9 mouse cellular contexts compared by ENCODE assay signal in the genomic region with DNA sequence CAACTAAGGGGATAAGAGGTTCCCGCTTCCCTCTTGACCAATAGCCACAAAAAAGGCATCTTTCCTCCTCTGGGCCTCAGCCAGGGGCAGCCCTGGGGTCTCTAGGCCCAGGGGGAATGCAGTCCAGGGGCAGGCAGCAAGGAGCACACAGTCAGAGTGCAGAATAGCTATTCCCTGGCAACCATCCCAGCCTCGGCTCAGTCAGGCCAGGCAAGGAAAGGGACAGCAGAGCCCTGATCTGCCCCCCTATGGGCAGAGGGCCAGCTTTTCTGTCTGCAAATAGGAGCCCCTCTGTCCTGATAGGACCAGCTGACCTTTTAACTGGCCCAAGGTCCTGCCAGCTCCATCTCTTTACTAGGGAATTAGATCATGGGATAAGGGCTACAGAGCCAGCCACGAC.
DNase-seq lines count a peak whose midpoint lies in the region; ATAC-seq and TF ChIP-seq lines count a peak whose summit lies in the region.
"Had no signal": no experiment of that assay in that cellular context is flagged by ENCODE, and none has a peak within 500 bp of the region (broad histone marks: within the 10 kb centered on the region; RNA-seq: fewer than 3 reads in every experiment).

No protein-coding gene starts in this region.

- no peak overlapping the region for H3K27ac ChIP-seq in forebrain, embryonic 15.5 days (replicated peaks)
- H3K27ac ChIP-seq in forebrain, embryonic 12.5 days = no peak overlapping the region
- no peak overlapping the region for H3K27ac ChIP-seq in stomach, postnatal 0 days (replicated peaks)
- H3K27ac ChIP-seq: liver, embryonic 14.5 days had no signal

- no peak overlapping the region for H3K4me3 ChIP-seq in forebrain, embryonic 15.5 days
- H3K4me3 ChIP-seq in forebrain, embryonic 12.5 days (replicated peaks) = no peak overlapping the region
- H3K4me3 ChIP-seq in stomach, postnatal 0 days (ENCODE audit: low read depth, low read length) = no peak overlapping the region

- no peak overlapping the region for H3K4me2 ChIP-seq in forebrain, embryonic 15.5 days (replicated peaks)
- H3K4me2 ChIP-seq in forebrain, embryonic 12.5 days = no peak overlapping the region
- no peak overlapping the region for H3K4me2 ChIP-seq in stomach, postnatal 0 days (replicated peaks; ENCODE audit: low read depth)

- H3K4me1 ChIP-seq in forebrain, embryonic 15.5 days = no peaks in the 10 kb centered on the region; the same call in 1 of the 2 replicates
- H3K4me1 ChIP-seq in forebrain, embryonic 12.5 days = no peaks in the 10 kb centered on the region
- H3K4me1 ChIP-seq in stomach, postnatal 0 days (replicated peaks; ENCODE audit: control insufficient read depth, insufficient read depth) = no peaks in the 10 kb centered on the region

- no peaks in the 10 kb centered on the region for H3K9me3 ChIP-seq in forebrain, embryonic 15.5 days
- no peaks in the 10 kb centered on the region for H3K9me3 ChIP-seq in forebrain, embryonic 12.5 days
- H3K9me3 ChIP-seq in stomach, postnatal 0 days (ENCODE audit: control insufficient read depth, low read length) = no peaks in the 10 kb centered on the region

- 48% methylated on average over 3 of the region's 3 CpGs for WGBS in forebrain, embryonic 15.5 days
- WGBS in forebrain, embryonic 12.5 days = 73% methylated on average over 3 of the region's 3 CpGs
- WGBS in stomach, postnatal 0 days = 59% methylated on average over 3 of the region's 3 CpGs

- no peak for TF ChIP-seq POLR2A in brain, embryonic 14.5 days (IDR thresholded peaks at IDR 0.05; ENCODE audit: borderline replicate concordance, extremely low read depth, insufficient read depth, insufficient read length, poor library complexity, severe bottlenecking)

- peak; percentile 76 for DNase-seq in brain, embryonic 14.5 days (ENCODE audit: low read depth)
- DNase-seq in heart, adult 11 months = peak; percentile 98
- DNase-seq in layer of hippocampus, adult 9-10 months (ENCODE audit: low spot score) = peak; percentile 22
- peak; percentile 24 for DNase-seq in stomach, postnatal 0 days (ENCODE audit: low spot score)
- no peak for DNase-seq in thymus, postnatal 14 days
- DNase-seq in adrenal gland, postnatal 25 days = no peak

- no peak for TF ChIP-seq EP300 in stomach, postnatal 0 days (optimal IDR thresholded peaks at IDR 0.05)

- H3K9ac ChIP-seq in forebrain, embryonic 15.5 days (replicated peaks) = no peak overlapping the region
- no peak overlapping the region for H3K9ac ChIP-seq in forebrain, embryonic 12.5 days
- H3K9ac ChIP-seq in stomach, postnatal 0 days (ENCODE audit: low read length) = no peak overlapping the region
- H3K9ac ChIP-seq: liver, embryonic 14.5 days had no signal

- no peaks in the 10 kb centered on the region for H3K36me3 ChIP-seq in forebrain, embryonic 15.5 days
- H3K36me3 ChIP-seq in forebrain, embryonic 12.5 days (replicated peaks) = 0 out of 2 replicates have a peak, but pooled peaks cover 4% of the 10 kb centered on the region
- H3K36me3 ChIP-seq in stomach, postnatal 0 days (ENCODE audit: control insufficient read depth, insufficient read depth, low read length) = peaks cover 9% of the 10 kb centered on the region; the same call in 1 of the 2 replicates

- ATAC-seq in forebrain, embryonic 15.5 days (replicated peaks) = peak; percentile 58
- ATAC-seq in forebrain, embryonic 12.5 days (ENCODE audit: low FRiP score) = no peak
- no peak for ATAC-seq in stomach, postnatal 0 days (ENCODE audit: low FRiP score, low TSS enrichment)

- no peaks in the 10 kb centered on the region for H3K27me3 ChIP-seq in forebrain, embryonic 15.5 days
- no peaks in the 10 kb centered on the region for H3K27me3 ChIP-seq in forebrain, embryonic 12.5 days
- no peaks in the 10 kb centered on the region for H3K27me3 ChIP-seq in stomach, postnatal 0 days (ENCODE audit: control insufficient read depth, insufficient read depth, low read length)

- TF ChIP-seq CTCF in brain, embryonic 14.5 days (IDR thresholded peaks at IDR 0.05; ENCODE audit: borderline replicate concordance, extremely low read depth, insufficient read depth, insufficient read length) = no peak
- no peak for TF ChIP-seq CTCF in stomach, postnatal 0 days (IDR thresholded peaks at IDR 0.05; ENCODE audit: low read depth)

Comparison
In these comparisons a context has a peak if more than half of its experiments do, and no peak if none do; other contexts are left out.
1. DNase-seq: peak in brain, embryonic 14.5 days (single experiment), heart, adult 11 months (single experiment), layer of hippocampus, adult 9-10 months (single experiment) and stomach, postnatal 0 days (single experiment); none in thymus, postnatal 14 days (single experiment) and adrenal gland, postnatal 25 days (single experiment).